Mouse (Mus musculus): ENCODE data around the gene P2rx5. TPM values are rescaled to one million over a fixed set of nuclear protein-coding genes. Genes with fewer than 3 reads are reported as not detected.
A peak's percentile ranks its signal among the peaks of the same experiment; 100 is the strongest.

P2rx5 gene
- total and polyA plus RNA-seq, 3 experiments, result 0.21 to 0.83 (median 0.40) TPM

GRCm38 (mm10) chr11:73176608-73177508, 16.6 kb downstream of the P2rx5 start, which contains the start of the genes Emc6 and Tax1bp3 (continued):
- peak; percentile 89; the same call in 1 of the 2 replicates for TF ChIP-seq MYC (IDR thresholded peaks at IDR 0.05; ENCODE audit: low read depth, low read length)
- peak; percentile 86 for TF ChIP-seq ELF1 (IDR thresholded peaks at IDR 0.05; ENCODE audit: low read depth, low read length)
- peak; percentile 96 for TF ChIP-seq TCF12 (IDR thresholded peaks at IDR 0.05; ENCODE audit: low read depth, low read length)
- no peak for TF ChIP-seq ZC3H11A (IDR thresholded peaks at IDR 0.05; ENCODE audit: low read depth, low read length)
- peak; percentile 86 for TF ChIP-seq HCFC1 (IDR thresholded peaks at IDR 0.05; ENCODE audit: low read depth, low read length)
- TF ChIP-seq SMC3 (IDR thresholded peaks at IDR 0.05; ENCODE audit: low read depth, low read length), result no peak
- no peak for TF ChIP-seq CTCF (conservative IDR thresholded peaks at IDR 0.05 in 1 of 2, IDR thresholded peaks at IDR 0.05 in 1 of 2; ENCODE audit: low read depth in 2 of 2, low read length in 2 of 2)
- peak; percentile 84 for TF ChIP-seq MAX (IDR thresholded peaks at IDR 0.05; ENCODE audit: low read length)
- TF ChIP-seq POLR2A (IDR thresholded peaks at IDR 0.05; ENCODE audit: low read depth, low read length), result peak; percentile 98
- TF ChIP-seq USF2 (conservative IDR thresholded peaks at IDR 0.05; ENCODE audit: low read depth, low read length), result no peak
- peak; percentile 33; the same call in 1 of the 2 replicates for TF ChIP-seq CHD2 (IDR thresholded peaks at IDR 0.05; ENCODE audit: low read length)
- no peak for TF ChIP-seq RAD21 (IDR thresholded peaks at IDR 0.05; ENCODE audit: low read depth, low read length)
- peak; percentile 79 for TF ChIP-seq POLR2AphosphoS2 (IDR thresholded peaks at IDR 0.05; ENCODE audit: low read depth, low read length)
- TF ChIP-seq MXI1 (IDR thresholded peaks at IDR 0.05; ENCODE audit: low read depth, low read length), result peak; percentile 93
- no peak for TF ChIP-seq RCOR1 (conservative IDR thresholded peaks at IDR 0.05; ENCODE audit: low read depth, low read length)
- TF ChIP-seq MAZ (IDR thresholded peaks at IDR 0.05; ENCODE audit: low read depth, low read length), result peak; percentile 92; the same call in 1 of the 2 replicates
- no peak for TF ChIP-seq JUN (IDR thresholded peaks at IDR 0.05; ENCODE audit: insufficient read depth, low read depth, low read length)
- no peak for TF ChIP-seq GABPA (IDR thresholded peaks at IDR 0.05; ENCODE audit: insufficient replicate concordance, low read depth, low read length)
- peak; percentile 87 for TF ChIP-seq SIN3A (IDR thresholded peaks at IDR 0.05; ENCODE audit: low read length)
- TF ChIP-seq ETS1 (conservative IDR thresholded peaks at IDR 0.05; ENCODE audit: low read depth, low read length), result no peak
- peak; percentile 98 for TF ChIP-seq NELFE (IDR thresholded peaks at IDR 0.05; ENCODE audit: low read depth, low read length)
- no peak for TF ChIP-seq CHD1 (IDR thresholded peaks at IDR 0.05; ENCODE audit: low read depth, low read length)
- no peak; the same call in 1 of the 2 replicates for TF ChIP-seq IRF4 (IDR thresholded peaks at IDR 0.05; ENCODE audit: low read depth, low read length)

- Histone ChIP-seq H3K9me3 (replicated peaks; ENCODE audit: low read length) (no peaks in the 10 kb centered on the region), H3K9ac (ENCODE audit: insufficient read depth, low read depth) (peak overlapping the region; percentile 25), H3K4me2 (ENCODE audit: insufficient read depth, low read depth, poor library complexity, severe bottlenecking) (peak overlapping the region; percentile 86), H3K79me2 (replicated peaks; ENCODE audit: control insufficient read depth, extremely low read depth, insufficient read depth, poor library complexity, severe bottlenecking) (peaks cover 27% of the 10 kb centered on the region), H3K27me3 (replicated peaks) (peaks cover 30% of the 10 kb centered on the region), H3K27ac (ENCODE audit: insufficient read depth, low read depth) (no peak overlapping the region), H3K4me1 (ENCODE audit: control insufficient read depth in 1 of 2, insufficient read depth in 2 of 2) (peaks cover 0 to 31% of the 10 kb centered on the region in 2 experiments; a peak in 2 of 4 replicates), H3K4me3 (replicated peaks in 1 of 3; ENCODE audit: low read depth in 2 of 3, low read length in 2 of 3, poor library complexity in 1 of 3) (peak overlapping the region; percentile 64 to 70 (median 68)), H3K36me3 (replicated peaks in 1 of 2; ENCODE audit: control insufficient read depth in 1 of 2, insufficient read depth in 1 of 2, low read length in 1 of 2) (peaks cover 3 to 28% of the 10 kb centered on the region in 2 experiments)
- TF ChIP-seq ZNF384 (IDR thresholded peaks at IDR 0.05; ENCODE audit: low read depth, low read length) (no peak), ZC3H11A (IDR thresholded peaks at IDR 0.05; ENCODE audit: low read depth, low read length) (no peak), CHD1 (IDR thresholded peaks at IDR 0.05; ENCODE audit: low read depth, low read length) (no peak), E2F4 (IDR thresholded peaks at IDR 0.05; ENCODE audit: insufficient replicate concordance, low read depth, low read length) (no peak), ELF1 (IDR thresholded peaks at IDR 0.05; ENCODE audit: low read depth, low read length) (no peak; the same call in 1 of the 2 replicates), USF1 (IDR thresholded peaks at IDR 0.05; ENCODE audit: low read depth, low read length) (no peak), KAT2A (IDR thresholded peaks at IDR 0.05; ENCODE audit: insufficient replicate concordance, low read length) (no peak), JUND (conservative IDR thresholded peaks at IDR 0.05; ENCODE audit: low read depth, low read length) (no peak), JUN (IDR thresholded peaks at IDR 0.05; ENCODE audit: insufficient read depth, low read depth, low read length) (no peak), MYC (IDR thresholded peaks at IDR 0.05; ENCODE audit: low read depth, low read length) (no peak), MAZ (IDR thresholded peaks at IDR 0.05; ENCODE audit: low read depth, low read length) (no peak), UBTF (IDR thresholded peaks at IDR 0.05; ENCODE audit: low read depth, low read length) (no peak), USF2 (conservative IDR thresholded peaks at IDR 0.05; ENCODE audit: low read depth, low read length) (no peak), POLR2A (IDR thresholded peaks at IDR 0.05; ENCODE audit: low read depth, low read length) (no peak), NRF1 (IDR thresholded peaks at IDR 0.05; ENCODE audit: low read depth, low read length) (no peak), SIN3A (IDR thresholded peaks at IDR 0.05; ENCODE audit: low read length) (no peak), TCF12 (IDR thresholded peaks at IDR 0.05; ENCODE audit: low read depth, low read length) (no peak), ETS1 (conservative IDR thresholded peaks at IDR 0.05; ENCODE audit: low read depth, low read length) (no peak), EP300 (IDR thresholded peaks at IDR 0.05; ENCODE audit: low read length) (no peak), CHD2 (IDR thresholded peaks at IDR 0.05; ENCODE audit: low read length) (no peak)
- in situ Hi-C loops (cut with MboI; ENCODE audit: low pct_ligation_motif_present, low pct_unique_long_range_greater_than_20kb, low sequenced_read_pairs), result no loop called here
- DNase-seq (ENCODE audit: extremely low read depth), result peak; percentile 14
- dilution Hi-C loops (cut with MboI; ENCODE audit: extremely low pct_ligation_motif_present, extremely low pct_unique_long_range_greater_than_20kb, low sequenced_read_pairs), result no loop called here
Measured at GRCm38 (mm10) chr11:73177509-73177875, 17.3 kb downstream of the P2rx5 start.

Data from CH12.LX (cell line).